ENCODE assay signal across 8 mouse cellular contexts in the genomic region with DNA sequence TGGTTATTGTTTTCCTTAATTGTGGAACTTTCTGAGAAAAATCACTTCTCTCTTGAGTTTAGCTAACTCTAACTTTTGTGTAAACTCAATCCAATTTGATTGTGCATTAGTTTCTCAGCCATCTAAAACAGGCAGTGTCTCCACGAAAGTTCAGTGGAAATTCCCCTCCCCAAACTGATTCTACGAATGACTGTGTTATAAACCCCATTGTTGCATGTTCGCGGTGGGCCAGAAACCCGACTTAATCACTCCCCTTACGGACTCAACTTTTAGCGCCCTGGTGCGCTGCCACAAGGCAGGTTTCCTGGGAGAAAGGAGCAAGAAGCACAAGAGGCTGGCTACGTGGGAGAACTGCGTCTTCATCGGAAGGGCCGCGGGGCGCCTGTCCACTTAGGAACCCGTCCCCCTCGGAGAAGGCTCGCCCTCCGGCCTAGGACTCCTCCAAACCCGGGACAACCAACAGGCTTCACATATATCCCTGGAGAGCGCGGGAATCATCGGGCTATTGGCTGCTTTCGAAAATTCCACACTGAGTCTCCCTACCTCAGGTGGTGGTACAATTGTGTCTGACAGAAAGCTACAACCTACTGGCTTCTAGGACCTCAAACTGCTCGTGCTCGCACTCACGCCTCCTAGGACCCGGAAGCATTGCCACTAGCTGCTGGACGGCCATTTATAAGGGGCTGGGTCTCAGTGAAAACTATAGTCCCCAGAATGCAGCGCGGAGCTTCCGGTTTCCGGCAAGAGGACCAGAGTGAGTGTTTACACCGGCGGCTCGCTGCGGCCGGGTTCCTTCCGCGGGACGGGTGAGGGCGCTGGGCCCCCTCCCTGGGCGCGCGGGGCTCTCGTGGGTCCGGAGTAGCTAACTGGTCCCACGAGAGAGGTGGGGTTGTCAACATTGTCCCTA. TPM values are rescaled to one million over a fixed set of nuclear protein-coding genes. Genes with fewer than 3 reads are reported as not detected.
DNase-seq lines count a peak whose midpoint lies in the region; ATAC-seq and TF ChIP-seq lines count a peak whose summit lies in the region.

Ubl7 (plus strand) TSS at position 726 of the 907 bp plus-strand sequence.

- H3K4me2 ChIP-seq in forebrain, embryonic 15.5 days (replicated peaks): peak within 1 kb of the TSS; percentile 91

- TF ChIP-seq CTCF in lung, adult 2 months (IDR thresholded peaks at IDR 0.05; ENCODE audit: insufficient read depth, low read length): no peak

- DNase-seq in ES-E14 (ENCODE audit: low read depth, low spot score): peak; percentile 79
- peak; percentile 90 for DNase-seq in cerebellum, adult 11-12 months
- peak; percentile 87 for DNase-seq in heart, postnatal 25 days (ENCODE audit: low spot score)
- peak; percentile 90 to 94 for DNase-seq in layer of hippocampus, adult 18-20 months (ENCODE audit: low spot score in 2 of 2)
- DNase-seq in lung, adult 2 months: peak; percentile 87
- DNase-seq in thymus, adult 18-20 months: peak; percentile 87 to 91

- H3K27me3 ChIP-seq in forebrain, embryonic 15.5 days: no peaks in the 10 kb centered on the region

- peaks cover 2% of the 10 kb centered on the region; the same call in 1 of the 2 replicates for H3K36me3 ChIP-seq in ES-E14 (ENCODE audit: control insufficient read depth, insufficient read depth, low read length, poor library complexity, severe bottlenecking)
- H3K36me3 ChIP-seq in forebrain, embryonic 15.5 days: peaks cover 10% of the 10 kb centered on the region

- H3K9me3 ChIP-seq in ES-E14 (ENCODE audit: control insufficient read depth, insufficient read depth, low read depth, low read length): no peaks in the 10 kb centered on the region
- H3K9me3 ChIP-seq in forebrain, embryonic 15.5 days: no peaks in the 10 kb centered on the region

- TF ChIP-seq POLR2A in lung, adult 2 months (IDR thresholded peaks at IDR 0.05; ENCODE audit: borderline replicate concordance, extremely low read depth, low read depth, low read length): peak; percentile 83

- under 1% methylated on average over 47 of the region's 47 CpGs for WGBS in forebrain, embryonic 15.5 days
- 2% methylated on average over 47 of the region's 47 CpGs for WGBS in lung, adult 2 months

- in situ Hi-C loops in ES-E14 (cut with MboI; ENCODE audit: low sequenced_read_pairs in 2 of 2, unreplicated experiment in 2 of 2): no loop called here

- peak within 1 kb of the TSS; percentile 89 for H3K9ac ChIP-seq in ES-E14 (ENCODE audit: insufficient read depth, low read depth, low read length, poor library complexity, severe bottlenecking)
- H3K9ac ChIP-seq in forebrain, embryonic 15.5 days (replicated peaks): peak within 1 kb of the TSS; percentile 75

- peak; percentile 96 for ATAC-seq in forebrain, embryonic 15.5 days (replicated peaks)
- peak; percentile 99 for ATAC-seq in neutrophil, adult 5-6 weeks (ENCODE audit: extremely low read depth, insufficient number of reproducible peaks, low FRiP score, poor library complexity, severe bottlenecking)

- H3K4me1 ChIP-seq in ES-E14 (ENCODE audit: control insufficient read depth in 2 of 2, insufficient read depth in 2 of 2, low read length in 2 of 2, poor library complexity in 1 of 2): no peaks in the 10 kb centered on the region; a peak in 1 of 4 replicates
- H3K4me1 ChIP-seq in forebrain, embryonic 15.5 days: peaks cover 22% of the 10 kb centered on the region
- H3K4me1 ChIP-seq in lung, adult 2 months (ENCODE audit: control insufficient read depth, insufficient read depth, low read length): peaks cover 16% of the 10 kb centered on the region

- H3K4me3 ChIP-seq in ES-E14 (ENCODE audit: insufficient read depth in 1 of 2, low read depth in 1 of 2, low read length in 2 of 2, poor library complexity in 1 of 2, severe bottlenecking in 1 of 2): peak within 1 kb of the TSS; percentile 86 to 99
- peak within 1 kb of the TSS; percentile 80 for H3K4me3 ChIP-seq in forebrain, embryonic 15.5 days
- peak within 1 kb of the TSS; percentile 80 for H3K4me3 ChIP-seq in lung, adult 2 months (replicated peaks; ENCODE audit: extremely low read depth, low read depth, low read length)

- H3K27ac ChIP-seq in ES-E14 (ENCODE audit: insufficient read depth, low read depth, low read length, poor library complexity, severe bottlenecking): peak within 1 kb of the TSS; percentile 56
- peak within 1 kb of the TSS; percentile 63 for H3K27ac ChIP-seq in forebrain, embryonic 15.5 days (replicated peaks)

- intact Hi-C loops in heart, postnatal 25 days (cut with DNase I): loop anchor here (5.0 kb wide), 2 partner anchors 123 to 148 kb away; no protein-coding TSS in a partner anchor

TF ChIP-seq in ES-E14, 5 proteins besides CTCF, POLR2A, EP300 and RAD21:
- TF ChIP-seq ZC3H11A (IDR thresholded peaks at IDR 0.05; ENCODE audit: borderline replicate concordance, low read depth, low read length): no peak
- TF ChIP-seq HCFC1 (IDR thresholded peaks at IDR 0.05; ENCODE audit: borderline replicate concordance, insufficient read depth, low read length): peak; percentile 89

RNA-seq across cellular contexts. Expression of gene Ubl7, which starts in this region (rescaled TPM):
- 16.4 and 21.2 TPM in 2 replicates for total RNA-seq in ES-E14 (2012; rRNA removed)
- polyA plus RNA-seq in forebrain, embryonic 15.5 days (2015; fragmentation: Nextera tagmentation; extraction: Ambion mirVana): 171 and 176 TPM in 2 replicates
- 10 to 100 TPM; 70.8 to 80.1 TPM for total RNA-seq in heart, postnatal 25 days (2021)
- 100 to 1,000 TPM in 1 of 2 experiments, 10 to 100 TPM in 1; 98.1 to 105 TPM for total RNA-seq in layer of hippocampus, adult 18-20 months (2021)
- polyA plus RNA-seq in lung, adult 2 months (2012; rRNA removed): 131 and 138 TPM in 2 replicates
- total RNA-seq in neutrophil, adult 5-6 weeks (2017): 42.5 and 51.2 TPM in 2 replicates

Comparison
In these comparisons a context has a peak if more than half of its experiments do, and no peak if none do; other contexts are left out.
1. Peak in every context shown above with its lines: DNase-seq, ATAC-seq, H3K4me3 ChIP-seq and H3K27ac ChIP-seq.